Comparison of ENCODE assay signal across 12 mouse cellular contexts in the genomic region with DNA sequence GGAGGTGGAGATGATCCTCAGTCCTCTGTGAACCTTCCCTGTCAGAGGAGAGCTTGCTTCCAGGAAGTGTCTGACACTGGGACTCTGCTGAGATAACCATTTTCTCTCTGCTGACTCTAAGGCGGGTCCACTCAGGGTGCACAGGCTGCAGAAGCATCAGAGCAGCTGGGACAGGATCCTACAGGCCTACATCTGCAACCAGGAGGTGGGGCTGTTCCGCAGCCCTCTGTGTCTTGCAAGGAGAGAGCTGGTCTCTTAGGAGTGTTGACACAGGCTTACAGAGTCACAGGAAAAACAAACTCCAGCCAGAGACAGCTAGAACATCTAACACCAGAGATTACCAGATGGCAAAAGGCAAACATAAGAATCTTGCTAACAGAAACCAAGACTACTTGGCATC.
DNase-seq lines count a peak whose midpoint lies in the region; ATAC-seq and TF ChIP-seq lines count a peak whose summit lies in the region.
"Had no signal": no experiment of that assay in that cellular context is flagged by ENCODE, and none has a peak within 500 bp of the region (broad histone marks: within the 10 kb centered on the region; RNA-seq: fewer than 3 reads in every experiment).

No protein-coding gene starts in this region.

- H3K9ac ChIP-seq in intestine, embryonic 15.5 days, result no peak overlapping the region
- no peak overlapping the region for H3K9ac ChIP-seq in intestine, embryonic 16.5 days (ENCODE audit: low read depth, low read length)
- H3K9ac ChIP-seq: hindbrain, embryonic 15.5 days; liver, embryonic 13.5 days; neural tube, embryonic 13.5 days had no signal

- H3K4me1 ChIP-seq in intestine, embryonic 15.5 days (replicated peaks), result no peaks in the 10 kb centered on the region
- H3K4me1 ChIP-seq in intestine, embryonic 16.5 days (ENCODE audit: control insufficient read depth, insufficient read depth, low read length), result no peaks in the 10 kb centered on the region
- H3K4me1 ChIP-seq: hindbrain, embryonic 15.5 days; liver, embryonic 13.5 days; neural tube, embryonic 13.5 days had no signal

- ATAC-seq in intestine, embryonic 15.5 days, result 0 out of 2 replicates have a peak, but pooled peaks have one; percentile 31
- ATAC-seq in intestine, embryonic 16.5 days, result no peak; the same call in 1 of the 2 replicates

- H3K4me2 ChIP-seq in intestine, embryonic 15.5 days (replicated peaks), result no peak overlapping the region
- no peak overlapping the region for H3K4me2 ChIP-seq in intestine, embryonic 16.5 days (ENCODE audit: low read depth, low read length)
- H3K4me2 ChIP-seq: hindbrain, embryonic 15.5 days; liver, embryonic 13.5 days; neural tube, embryonic 13.5 days had no signal

- no peak overlapping the region for H3K4me3 ChIP-seq in intestine, embryonic 15.5 days (replicated peaks)
- no peak overlapping the region for H3K4me3 ChIP-seq in intestine, embryonic 16.5 days (ENCODE audit: low read length)
- no peak overlapping the region for H3K4me3 ChIP-seq in left cerebral cortex, adult 2 months
- H3K4me3 ChIP-seq: hindbrain, embryonic 15.5 days; liver, embryonic 13.5 days; neural tube, embryonic 13.5 days had no signal

- TF ChIP-seq CTCF in brain, embryonic 14.5 days (IDR thresholded peaks at IDR 0.05; ENCODE audit: borderline replicate concordance, extremely low read depth, insufficient read depth, insufficient read length), result no peak
- no peak for TF ChIP-seq CTCF in left cerebral cortex, adult 2 months (IDR thresholded peaks at IDR 0.05)

- H3K27me3 ChIP-seq in intestine, embryonic 15.5 days (replicated peaks), result no peaks in the 10 kb centered on the region
- no peaks in the 10 kb centered on the region for H3K27me3 ChIP-seq in intestine, embryonic 16.5 days (replicated peaks; ENCODE audit: control insufficient read depth, insufficient read depth, low read length)
- H3K27me3 ChIP-seq: hindbrain, embryonic 15.5 days; liver, embryonic 13.5 days; neural tube, embryonic 13.5 days had no signal

- no peak overlapping the region for H3K27ac ChIP-seq in intestine, embryonic 15.5 days
- H3K27ac ChIP-seq in intestine, embryonic 16.5 days (ENCODE audit: low read length), result no peak overlapping the region
- no peak overlapping the region for H3K27ac ChIP-seq in left cerebral cortex, adult 2 months
- H3K27ac ChIP-seq: hindbrain, embryonic 15.5 days; liver, embryonic 13.5 days; macrophage; neural tube, embryonic 13.5 days had no signal

- intact Hi-C loops in left cerebral cortex, adult 2 months (cut with DNase I), result no loop called here

- H3K9me3 ChIP-seq in intestine, embryonic 15.5 days, result no peaks in the 10 kb centered on the region
- no peaks in the 10 kb centered on the region for H3K9me3 ChIP-seq in intestine, embryonic 16.5 days (ENCODE audit: control insufficient read depth, low read length)
- H3K9me3 ChIP-seq: hindbrain, embryonic 15.5 days; liver, embryonic 13.5 days; neural tube, embryonic 13.5 days had no signal

- WGBS in intestine, embryonic 15.5 days, result 21% methylated on average over 2 of the region's 2 CpGs
- WGBS in intestine, embryonic 16.5 days, result 27% methylated on average over 2 of the region's 2 CpGs

- DNase-seq in ovary, postnatal 36 days (ENCODE audit: low spot score), result peak; percentile 6
- no peak for DNase-seq in ovary, postnatal 10 days (ENCODE audit: low spot score)
- DNase-seq in brain, embryonic 14.5 days (ENCODE audit: low read depth), result peak; percentile 23
- DNase-seq in MN1 (ENCODE audit: low spot score), result no peak
- no peak for DNase-seq in left cerebral cortex, adult 2 months (ENCODE audit: extremely low spot score in 1 of 2, low spot score in 2 of 2)
- DNase-seq: heart, adult 18-20 months; liver, embryonic 13.5 days had no signal

- no peaks in the 10 kb centered on the region for H3K36me3 ChIP-seq in intestine, embryonic 15.5 days
- H3K36me3 ChIP-seq in intestine, embryonic 16.5 days (ENCODE audit: control insufficient read depth, insufficient read depth, low read length), result no peaks in the 10 kb centered on the region
- H3K36me3 ChIP-seq: hindbrain, embryonic 15.5 days; liver, embryonic 13.5 days; neural tube, embryonic 13.5 days had no signal

- no peak for TF ChIP-seq POLR2A in brain, embryonic 14.5 days (IDR thresholded peaks at IDR 0.05; ENCODE audit: borderline replicate concordance, extremely low read depth, insufficient read depth, insufficient read length, poor library complexity, severe bottlenecking)

Comparison
In these comparisons a context has a peak if more than half of its experiments do, and no peak if none do; other contexts are left out.
1. DNase-seq: peak in ovary, postnatal 36 days (single experiment) and brain, embryonic 14.5 days (single experiment); none in ovary, postnatal 10 days (single experiment), MN1 (single experiment) and left cerebral cortex, adult 2 months (0 of 2).